Mouse (Mus musculus): ENCODE measurements at regions not wholly inside any gene's neighbourhood (a gene's known extent, or its start where the extent isn't known, plus 50 kb on each side); places are given as distances from the start of the nearest gene placed in this dataset.

- 79% methylated on average over 2 of the region's 2 CpGs for WGBS
Observed at GRCm38 (mm10) chr3:138662625-138663024, 79.4 kb upstream of the Tspan5 start.

GRCm38 (mm10) chr3:138668394-138669092 is 73.5 kb upstream of the Tspan5 start:
- Histone ChIP-seq H3K27ac (ENCODE audit: insufficient read depth, low read depth, low read length) (no peak overlapping the region), H3K4me3 (ENCODE audit: insufficient read depth, low read depth, low read length) (no peak overlapping the region), H3K4me1 (ENCODE audit: control insufficient read depth, insufficient read depth, low read length) (no peaks in the 10 kb centered on the region), H3K27me3 (replicated peaks; ENCODE audit: control insufficient read depth, insufficient read depth, low read length) (no peaks in the 10 kb centered on the region), H3K36me3 (ENCODE audit: control insufficient read depth, insufficient read depth, low read length) (no peaks in the 10 kb centered on the region)
- TF ChIP-seq CTCF (conservative IDR thresholded peaks at IDR 0.05; ENCODE audit: insufficient read depth, insufficient read length, low read depth, low read length) (no peak), POLR2A (IDR thresholded peaks at IDR 0.05; ENCODE audit: low read depth, low read length) (no peak)
- DNase-seq, result no peak
- 91% methylated on average over 14 of the region's 14 CpGs for WGBS

More at GRCm38 (mm10) chr3:138662625-138663024, 79.4 kb upstream of the Tspan5 start:
- Histone ChIP-seq H3K27me3 (replicated peaks; ENCODE audit: control insufficient read depth, insufficient read depth, low read length) (no peaks in the 10 kb centered on the region), H3K36me3 (ENCODE audit: control insufficient read depth, insufficient read depth, low read length) (no peaks in the 10 kb centered on the region), H3K4me3 (ENCODE audit: insufficient read depth, low read depth, low read length) (no peak overlapping the region), H3K4me1 (ENCODE audit: control insufficient read depth, insufficient read depth, low read length) (no peaks in the 10 kb centered on the region), H3K27ac (ENCODE audit: insufficient read depth, low read depth, low read length) (no peak overlapping the region)
- DNase-seq, result no peak
- no peak for TF ChIP-seq POLR2A (IDR thresholded peaks at IDR 0.05; ENCODE audit: low read depth, low read length)
- no peak for TF ChIP-seq CTCF (conservative IDR thresholded peaks at IDR 0.05; ENCODE audit: insufficient read depth, insufficient read length, low read depth, low read length)

- Histone ChIP-seq H3K27me3 (replicated peaks; ENCODE audit: control insufficient read depth, insufficient read depth, low read length) (no peaks in the 10 kb centered on the region), H3K4me3 (ENCODE audit: insufficient read depth, low read depth, low read length) (no peak overlapping the region), H3K4me1 (ENCODE audit: control insufficient read depth, insufficient read depth, low read length) (no peaks in the 10 kb centered on the region; the same call in 1 of the 2 replicates), H3K36me3 (ENCODE audit: control insufficient read depth, insufficient read depth, low read length) (no peaks in the 10 kb centered on the region), H3K27ac (ENCODE audit: insufficient read depth, low read depth, low read length) (no peak overlapping the region)
- 80% methylated on average over 2 of the region's 2 CpGs for WGBS
- TF ChIP-seq CTCF (conservative IDR thresholded peaks at IDR 0.05; ENCODE audit: insufficient read depth, insufficient read length, low read depth, low read length) (no peak), POLR2A (IDR thresholded peaks at IDR 0.05; ENCODE audit: low read depth, low read length) (no peak)
- DNase-seq, result no peak
Observed at GRCm38 (mm10) chr3:138675881-138676280, 66.1 kb upstream of the Tspan5 start.

DNA sequence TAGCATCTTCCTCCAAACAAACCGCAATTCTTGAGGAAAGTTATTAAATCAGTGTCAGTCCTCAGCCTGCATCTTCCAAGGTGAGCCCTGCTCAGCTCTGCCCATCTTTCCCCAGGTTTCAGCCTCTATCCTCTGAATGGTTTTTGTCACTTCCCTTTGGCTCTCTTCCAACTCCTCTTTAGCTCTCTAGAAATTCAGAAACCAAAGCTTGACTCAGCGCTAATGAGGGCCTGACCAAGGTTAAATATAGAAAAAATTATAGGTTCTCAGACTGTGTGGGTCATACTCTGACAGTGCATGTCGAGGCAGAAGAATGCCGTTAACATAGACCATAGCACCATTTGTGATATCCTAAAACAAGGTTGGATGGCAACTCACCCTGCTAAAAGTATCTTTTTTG is 63.6 kb upstream of the Tspan5 start:
- no peaks in the 10 kb centered on the region for H3K36me3 ChIP-seq (ENCODE audit: control insufficient read depth, insufficient read depth, low read length)
- 74% methylated on average over 4 of the region's 4 CpGs for WGBS
- H3K27ac ChIP-seq (ENCODE audit: insufficient read depth, low read depth, low read length), result no peak overlapping the region
- H3K27me3 ChIP-seq (replicated peaks; ENCODE audit: control insufficient read depth, insufficient read depth, low read length), result no peaks in the 10 kb centered on the region
- H3K4me3 ChIP-seq (ENCODE audit: insufficient read depth, low read depth, low read length), result no peak overlapping the region
- DNase-seq, result no peak
- TF ChIP-seq CTCF (conservative IDR thresholded peaks at IDR 0.05; ENCODE audit: insufficient read depth, insufficient read length, low read depth, low read length) (no peak), POLR2A (IDR thresholded peaks at IDR 0.05; ENCODE audit: low read depth, low read length) (no peak)
- H3K4me1 ChIP-seq (ENCODE audit: control insufficient read depth, insufficient read depth, low read length), result no peaks in the 10 kb centered on the region; the same call in 1 of the 2 replicates

- 53% methylated on average over 11 of the region's 11 CpGs for WGBS
- Histone ChIP-seq H3K4me3 (ENCODE audit: insufficient read depth, low read depth, low read length) (no peak overlapping the region), H3K4me1 (ENCODE audit: control insufficient read depth, insufficient read depth, low read length) (no peaks in the 10 kb centered on the region), H3K27me3 (replicated peaks; ENCODE audit: control insufficient read depth, insufficient read depth, low read length) (no peaks in the 10 kb centered on the region), H3K36me3 (ENCODE audit: control insufficient read depth, insufficient read depth, low read length) (no peaks in the 10 kb centered on the region), H3K27ac (ENCODE audit: insufficient read depth, low read depth, low read length) (no peak overlapping the region)
- no peak for DNase-seq
- no peak for TF ChIP-seq POLR2A (IDR thresholded peaks at IDR 0.05; ENCODE audit: low read depth, low read length)
- TF ChIP-seq CTCF (conservative IDR thresholded peaks at IDR 0.05; ENCODE audit: insufficient read depth, insufficient read length, low read depth, low read length), result no peak
Observed at GRCm38 (mm10) chr3:138686636-138687230, 55.3 kb upstream of the Tspan5 start.

- WGBS, result 81% methylated on average over 5 of the region's 5 CpGs
- Histone ChIP-seq H3K27me3 (replicated peaks; ENCODE audit: control insufficient read depth, insufficient read depth, low read length) (no peaks in the 10 kb centered on the region), H3K4me1 (ENCODE audit: control insufficient read depth, insufficient read depth, low read length) (no peaks in the 10 kb centered on the region)
Observed at GRCm38 (mm10) chr3:138688606-138689005, 53.4 kb upstream of the Tspan5 start.

More at GRCm38 (mm10) chr3:138688606-138689005, 53.4 kb upstream of the Tspan5 start:
- TF ChIP-seq POLR2A (IDR thresholded peaks at IDR 0.05; ENCODE audit: low read depth, low read length) (no peak), CTCF (conservative IDR thresholded peaks at IDR 0.05; ENCODE audit: insufficient read depth, insufficient read length, low read depth, low read length) (no peak)
- no peak for DNase-seq
- H3K27ac ChIP-seq (ENCODE audit: insufficient read depth, low read depth, low read length), result no peak overlapping the region
- H3K4me3 ChIP-seq (ENCODE audit: insufficient read depth, low read depth, low read length), result no peak overlapping the region
- no peaks in the 10 kb centered on the region for H3K36me3 ChIP-seq (ENCODE audit: control insufficient read depth, insufficient read depth, low read length)
